Mouse (Mus musculus) heart, embryonic 15.5 days (tissue): Measurements from ENCODE around the gene Sympk. TPM values are rescaled to one million over a fixed set of nuclear protein-coding genes. Genes with fewer than 3 reads are reported as not detected.

Experiments
- ATAC-seq: fragments of 200-750 bp; cut with Nextera tagmentation; replicated peaks from 2 replicates; pipeline ENCODE4 v1.8.0; 2017; ENCODE audit warnings: low read depth, moderate TSS enrichment; ENCODE audit not compliant: insufficient number of reproducible peaks, insufficient read depth, low FRiP score
- H3K27ac ChIP-seq: fragments of 300-500 bp; sonication (generic); 2 replicates; pipeline ENCODE4 v1.5.1; 2015; ENCODE audit warnings: mild to moderate bottlenecking, inconsistent platforms
- H3K27me3 ChIP-seq: fragments of 300-500 bp; sonication (generic); 2 replicates; pipeline ENCODE4 v1.6.1; 2015; ENCODE audit warnings: inconsistent platforms
- H3K36me3 ChIP-seq: fragments of 300-500 bp; sonication (generic); 2 replicates; pipeline ENCODE4 v1.6.1; 2015; ENCODE audit warnings: mild to moderate bottlenecking, inconsistent platforms
- H3K4me1 ChIP-seq: fragments of 300-500 bp; sonication (generic); replicated peaks from 2 replicates; pipeline ENCODE4 v1.6.1; 2015; ENCODE audit warnings: inconsistent platforms
- H3K4me2 ChIP-seq: fragments of 300-500 bp; sonication (generic); 2 replicates; pipeline ENCODE4 v1.6.1; 2015; ENCODE audit warnings: inconsistent platforms, mild to moderate bottlenecking, moderate library complexity
- H3K4me3 ChIP-seq: fragments of 300-500 bp; sonication (generic); 2 replicates; pipeline ENCODE4 v1.5.1; 2015; ENCODE audit warnings: mild to moderate bottlenecking, inconsistent platforms
- H3K9ac ChIP-seq: fragments of 300-500 bp; sonication (generic); 2 replicates; pipeline ENCODE4 v1.6.1; 2015; ENCODE audit warnings: mild to moderate bottlenecking, inconsistent platforms
- H3K9me3 ChIP-seq: fragments of 300-500 bp; sonication (generic); replicated peaks from 2 replicates; pipeline ENCODE4 v1.6.1; 2016; ENCODE audit warnings: inconsistent platforms
- WGBS: fragments of 180-500 bp; shearing (Covaris S2); methylation state at CpG from one replicate; pipeline ENCODE4 v1.1.7; 2015; ENCODE audit warnings: mixed read lengths; 5-methylcytosine and 5-hydroxymethylcytosine counted together
- microRNA-seq: library from miRNA; unstranded; fragments of <30 nt; microRNA quantifications from one replicate; pipeline ENCODE4, GENCODE M21; 2016
- polyA plus RNA-seq: library from polyadenylated mRNA; unstranded; fragments of >200 nt; fragmentation: Nextera tagmentation; extraction: Ambion mirVana; gene quantifications from 2 replicates; pipeline ENCODE4 v1.2.1, GENCODE M21; 2015

Gene Sympk
- polyA plus RNA-seq, 1 experiment from 2014 or later = 19.6 TPM

- Histone ChIP-seq H3K4me3 (peak overlapping the region; percentile 85), H3K27ac (peak overlapping the region; percentile 97), H3K4me2 (peak overlapping the region; percentile 96), H3K27me3 (0 out of 2 replicates have a peak, but pooled peaks cover 3% of the 10 kb centered on the region), H3K4me1 (peaks cover 45% of the 10 kb centered on the region), H3K36me3 (peaks cover 15% of the 10 kb centered on the region; the same call in 1 of the 2 replicates), H3K9me3 (no peaks in the 10 kb centered on the region), H3K9ac (peak overlapping the region; percentile 93)
- ATAC-seq = no peak
- under 1% methylated on average over 84 of the region's 87 CpGs for WGBS
These were observed 70.9 kb downstream of the Sympk start for GRCm38 (mm10) chr7:19094826-19095750.

GRCm38 (mm10) chr7:19095751-19096110, 71.6 kb downstream of the Sympk start:
- H3K27ac ChIP-seq = peak overlapping the region; percentile 97
- 0 out of 2 replicates have a peak, but pooled peaks cover under 1% of the 10 kb centered on the region for H3K27me3 ChIP-seq
- H3K9ac ChIP-seq = peak overlapping the region; percentile 93
- peaks cover 8% of the 10 kb centered on the region; the same call in 1 of the 2 replicates for H3K36me3 ChIP-seq
- no peaks in the 10 kb centered on the region for H3K9me3 ChIP-seq
- peaks cover 45% of the 10 kb centered on the region for H3K4me1 ChIP-seq
- peak overlapping the region; percentile 96 for H3K4me2 ChIP-seq
- peak overlapping the region; percentile 85 for H3K4me3 ChIP-seq
- ATAC-seq = no peak
- WGBS = under 1% methylated on average over 19 of the region's 19 CpGs

- Histone ChIP-seq H3K36me3 (peaks cover 7% of the 10 kb centered on the region; the same call in 1 of the 2 replicates), H3K27me3 (no peaks in the 10 kb centered on the region), H3K9me3 (no peaks in the 10 kb centered on the region), H3K4me2 (peak overlapping the region; percentile 96), H3K4me3 (peak overlapping the region; percentile 85), H3K27ac (peak overlapping the region; percentile 97), H3K9ac (peak overlapping the region; percentile 93), H3K4me1 (peaks cover 44% of the 10 kb centered on the region)
- no peak for ATAC-seq
- 55% methylated on average over 5 of the region's 5 CpGs for whole genome bisulfite sequencing
These were observed 72.3 kb downstream of the Sympk start for GRCm38 (mm10) chr7:19096421-19096976.

- no peak for ATAC-seq
- Histone ChIP-seq H3K27me3 (no peaks in the 10 kb centered on the region), H3K27ac (0 out of 2 replicates have a peak overlapping the region, but pooled peaks have one; percentile 4), H3K9ac (peak overlapping the region; percentile 93), H3K9me3 (no peaks in the 10 kb centered on the region), H3K4me2 (no peak overlapping the region; the same call in 1 of the 2 replicates), H3K4me3 (0 out of 2 replicates have a peak overlapping the region, but pooled peaks have one; percentile 85), H3K36me3 (peaks cover 7% of the 10 kb centered on the region; the same call in 1 of the 2 replicates), H3K4me1 (peaks cover 37% of the 10 kb centered on the region)
- 33% methylated on average over 2 of the region's 2 CpGs for WGBS
These were observed 73.0 kb downstream of the Sympk start for GRCm38 (mm10) chr7:19097217-19097616.

GRCm38 (mm10) chr7:19097863-19098262, 73.7 kb downstream of the Sympk start:
- Histone ChIP-seq H3K4me2 (no peak overlapping the region), H3K9ac (no peak overlapping the region), H3K4me1 (peaks cover 31% of the 10 kb centered on the region), H3K36me3 (peaks cover 7% of the 10 kb centered on the region; the same call in 1 of the 2 replicates), H3K27me3 (no peaks in the 10 kb centered on the region), H3K9me3 (no peaks in the 10 kb centered on the region), H3K4me3 (no peak overlapping the region), H3K27ac (no peak overlapping the region)
- ATAC-seq = no peak

- no peak for ATAC-seq
- H3K9me3 ChIP-seq = no peaks in the 10 kb centered on the region
- H3K9ac ChIP-seq = no peak overlapping the region
- WGBS = 80% methylated on average over 7 of the region's 7 CpGs
- H3K27me3 ChIP-seq = no peaks in the 10 kb centered on the region
- H3K4me3 ChIP-seq = no peak overlapping the region
- no peak overlapping the region for H3K4me2 ChIP-seq
- H3K4me1 ChIP-seq = peaks cover 23% of the 10 kb centered on the region
- no peak overlapping the region for H3K27ac ChIP-seq
- H3K36me3 ChIP-seq = peaks cover 7% of the 10 kb centered on the region; the same call in 1 of the 2 replicates
These were observed 74.6 kb downstream of the Sympk start for GRCm38 (mm10) chr7:19098811-19099210.

- no peak for ATAC-seq
- peaks cover 23% of the 10 kb centered on the region for H3K4me1 ChIP-seq
- no peaks in the 10 kb centered on the region for H3K9me3 ChIP-seq
- H3K36me3 ChIP-seq = peaks cover 7% of the 10 kb centered on the region; the same call in 1 of the 2 replicates
- no peak overlapping the region for H3K27ac ChIP-seq
- H3K9ac ChIP-seq = no peak overlapping the region
- no peaks in the 10 kb centered on the region for H3K27me3 ChIP-seq
- no peak overlapping the region for H3K4me2 ChIP-seq
- H3K4me3 ChIP-seq = no peak overlapping the region
- WGBS = 81% methylated on average over 1 of the region's 1 CpGs
These were observed 76.1 kb downstream of the Sympk start for GRCm38 (mm10) chr7:19100290-19100689.

GRCm38 (mm10) chr7:19103741-19104140, 79.6 kb downstream of the Sympk start:
- Histone ChIP-seq H3K36me3 (no peaks in the 10 kb centered on the region), H3K4me1 (peaks cover 6% of the 10 kb centered on the region; the same call in 1 of the 2 replicates), H3K9ac (no peak overlapping the region), H3K27me3 (no peaks in the 10 kb centered on the region), H3K4me2 (no peak overlapping the region), H3K9me3 (no peaks in the 10 kb centered on the region), H3K4me3 (no peak overlapping the region), H3K27ac (no peak overlapping the region)
- no peak for ATAC-seq

Small RNA genes within 50 kb of the gene (microRNA-seq; reads per million reads assigned to microRNA genes)
- gene Mir3100 = 0.63 reads per million

Other genes with a start within 250 kb of the Sympk start
- gene Psg19, start 225.9 kb upstream of the Sympk start, polyA plus RNA-seq = not detected in 2 replicates
- not detected in 2 replicates for gene Psg17, start 202.8 kb upstream of the Sympk start, polyA plus RNA-seq
- 0.54 and 0.56 TPM in 2 replicates for gene Mill2, start 184.4 kb upstream of the Sympk start, polyA plus RNA-seq
- gene Pglyrp1, start 153.0 kb upstream of the Sympk start, polyA plus RNA-seq = 1.6 and 3.0 TPM in 2 replicates
- 20.6 and 26.8 TPM in 2 replicates for gene Ccdc61, start 114.0 kb upstream of the Sympk start, polyA plus RNA-seq
- gene Nova2, start 98.5 kb upstream of the Sympk start, polyA plus RNA-seq = 0.53 and 0.79 TPM in 2 replicates
- not detected in 2 replicates for gene Nanos2, start 37.0 kb upstream of the Sympk start, polyA plus RNA-seq
- 2.2 and 2.3 TPM in 2 replicates for gene Mypop, start 33.1 kb upstream of the Sympk start, polyA plus RNA-seq
- gene Irf2bp1, start 20.3 kb upstream of the Sympk start, polyA plus RNA-seq = 11.5 and 17.6 TPM in 2 replicates
- 0.14 and 0.61 TPM in 2 replicates for gene Foxa3, start 839 bp upstream of the Sympk start, polyA plus RNA-seq
- gene Rsph6a, start 30.3 kb downstream of the Sympk start, polyA plus RNA-seq = not detected in 2 replicates
- 14.2 and 20.0 TPM in 2 replicates for gene Dmwd, start 51.9 kb downstream of the Sympk start, polyA plus RNA-seq
- 51.9 and 57.3 TPM in 2 replicates for gene Dmpk, start 59.5 kb downstream of the Sympk start, polyA plus RNA-seq
- 4.9 and 6.7 TPM in 2 replicates for gene Six5, start 70.2 kb downstream of the Sympk start, polyA plus RNA-seq
- 0.73 and 1.0 TPM in 2 replicates for gene Gm4969, start 94.0 kb downstream of the Sympk start, polyA plus RNA-seq
- gene Fbxo46, start 95.5 kb downstream of the Sympk start, polyA plus RNA-seq = 7.3 and 9.6 TPM in 2 replicates
- 8.8 and 10.0 TPM in 2 replicates for gene Qpctl, start 124.9 kb downstream of the Sympk start, polyA plus RNA-seq
- gene Snrpd2, start 125.3 kb downstream of the Sympk start, polyA plus RNA-seq = 93.2 and 96.6 TPM in 2 replicates
- 73.8 and 73.9 TPM in 2 replicates for gene Gipr, start 141.8 kb downstream of the Sympk start, polyA plus RNA-seq
- gene Eml2, start 152.0 kb downstream of the Sympk start, polyA plus RNA-seq = 18.9 and 21.0 TPM in 2 replicates
- gene Gpr4, start 188.2 kb downstream of the Sympk start, polyA plus RNA-seq = 2.1 and 2.2 TPM in 2 replicates
- 33.8 and 37.9 TPM in 2 replicates for gene Opa3, start 204.0 kb downstream of the Sympk start, polyA plus RNA-seq
- 81.2 and 81.6 TPM in 2 replicates for gene Vasp, start 247.4 kb downstream of the Sympk start, polyA plus RNA-seq